Mouse (Mus musculus): Measurements from ENCODE around the gene Agpat2. TPM values are rescaled to one million over a fixed set of nuclear protein-coding genes. Genes with fewer than 3 reads are reported as not detected.
A peak's percentile ranks its signal among the peaks of the same experiment; 100 is the strongest.

Gene Agpat2
- total and polyA plus RNA-seq, 3 experiments: 22.3 to 42.4 TPM; not detected in 1

DNA sequence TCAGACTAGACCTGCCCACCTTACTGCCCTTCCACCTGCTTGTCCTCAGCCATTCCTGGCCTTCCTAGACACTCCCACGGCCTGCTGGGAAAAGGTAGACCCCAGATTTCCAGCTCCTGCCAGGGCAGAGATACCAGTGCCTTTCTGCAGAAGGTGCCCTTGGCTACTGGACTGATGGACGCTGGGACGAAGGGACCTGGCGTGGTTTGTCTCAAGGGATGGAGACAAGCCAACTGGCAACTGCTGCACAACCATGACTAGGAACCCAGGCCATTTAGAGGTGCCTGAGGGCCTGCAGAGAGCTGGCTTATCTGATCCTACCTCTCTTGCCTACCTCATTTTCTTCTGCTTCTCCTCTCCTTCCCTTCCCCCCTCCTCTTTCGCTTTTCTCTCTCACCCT, 10.7 kb upstream of the Agpat2 start:
- Histone ChIP-seq H3K4me3 (ENCODE audit: control insufficient read depth in 1 of 2, insufficient read depth in 1 of 2, low read depth in 2 of 2, low read length in 2 of 2) (no peak overlapping the region), H3K9ac (ENCODE audit: control insufficient read depth, low read depth, low read length, poor library complexity, severe bottlenecking) (no peak overlapping the region), H3K27ac (ENCODE audit: control insufficient read depth, low read depth, low read length) (no peak overlapping the region), H3K9me3 (replicated peaks; ENCODE audit: insufficient read depth, low read length) (no peaks in the 10 kb centered on the region), H3K4me1 (ENCODE audit: control insufficient read depth in 1 of 2, insufficient read depth in 2 of 2, low read length in 2 of 2) (no peaks in the 10 kb centered on the region), H3K36me3 (ENCODE audit: control insufficient read depth in 1 of 2, insufficient read depth in 2 of 2, low read length in 2 of 2) (no peaks in the 10 kb centered on the region), H3K27me3 (ENCODE audit: control insufficient read depth in 1 of 2, insufficient read depth in 2 of 2, low read length in 2 of 2) (peaks cover 6% of the 10 kb centered on the region in 2 experiments), H3K79me2 (ENCODE audit: control insufficient read depth, insufficient read depth, low read length, poor library complexity) (no peaks in the 10 kb centered on the region)
- DNase-seq (ENCODE audit: low read depth, low spot score): no peak
- TF ChIP-seq NELFE (IDR thresholded peaks at IDR 0.05; ENCODE audit: low read depth, low read length): no peak
- TF ChIP-seq GATA1 (IDR thresholded peaks at IDR 0.05; ENCODE audit: low read depth, low read length): 0 out of 2 replicates have a peak, but pooled peaks have one; percentile 31

DNA sequence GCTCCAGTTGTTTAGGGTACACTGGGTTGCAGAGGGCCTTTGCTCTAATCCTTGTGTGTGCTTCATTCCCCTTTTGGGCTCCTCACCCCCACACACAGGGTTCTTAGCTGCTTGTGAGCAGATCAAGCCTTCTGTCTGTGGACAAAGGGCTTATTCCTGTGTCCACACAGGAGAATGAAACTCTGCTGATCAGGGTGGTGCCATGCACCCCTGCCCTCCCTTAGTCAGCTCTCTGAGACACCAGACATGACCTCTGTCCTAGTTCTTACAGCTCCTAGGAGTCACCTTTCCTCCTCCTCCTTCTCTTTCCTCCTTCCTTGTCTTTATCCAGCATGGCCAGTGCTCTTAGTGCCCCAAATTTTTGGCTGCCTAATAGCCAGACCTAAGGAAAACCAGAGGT, 7.7 kb upstream of the Agpat2 start:
- peaks cover 4 to 14% of the 10 kb centered on the region in 2 experiments for H3K27me3 ChIP-seq (ENCODE audit: control insufficient read depth in 1 of 2, insufficient read depth in 2 of 2, low read length in 2 of 2)
- no peak for DNase-seq (ENCODE audit: low read depth, low spot score)
- no peak overlapping the region for H3K9ac ChIP-seq (ENCODE audit: control insufficient read depth, low read depth, low read length, poor library complexity, severe bottlenecking)
- no peaks in the 10 kb centered on the region for H3K79me2 ChIP-seq (ENCODE audit: control insufficient read depth, insufficient read depth, low read length, poor library complexity)
- H3K4me1 ChIP-seq (ENCODE audit: control insufficient read depth in 1 of 2, insufficient read depth in 2 of 2, low read length in 2 of 2): no peaks in the 10 kb centered on the region
- no peaks in the 10 kb centered on the region for H3K36me3 ChIP-seq (ENCODE audit: control insufficient read depth in 1 of 2, insufficient read depth in 2 of 2, low read length in 2 of 2)
- H3K9me3 ChIP-seq (replicated peaks; ENCODE audit: insufficient read depth, low read length): no peaks in the 10 kb centered on the region
- TF ChIP-seq CHD2 (IDR thresholded peaks at IDR 0.05; ENCODE audit: low read length): no peak
- no peak for TF ChIP-seq ZKSCAN1 (IDR thresholded peaks at IDR 0.05; ENCODE audit: low read depth, low read length)
- TF ChIP-seq KAT2A (conservative IDR thresholded peaks at IDR 0.05; ENCODE audit: low read depth, low read length): no peak
- no peak for TF ChIP-seq CTCF (IDR thresholded peaks at IDR 0.05 in 2 of 3, conservative IDR thresholded peaks at IDR 0.05 in 1 of 3; ENCODE audit: control insufficient read depth in 1 of 3, insufficient read depth in 1 of 3, low read depth in 2 of 3, low read length in 3 of 3, poor library complexity in 1 of 3, severe bottlenecking in 1 of 3)
- TF ChIP-seq HCFC1 (IDR thresholded peaks at IDR 0.05; ENCODE audit: low read depth, low read length): no peak
- no peak for TF ChIP-seq SIN3A (IDR thresholded peaks at IDR 0.05; ENCODE audit: low read length)
- H3K4me3 ChIP-seq (ENCODE audit: control insufficient read depth in 1 of 2, insufficient read depth in 1 of 2, low read depth in 2 of 2, low read length in 2 of 2): no peak overlapping the region
- H3K27ac ChIP-seq (ENCODE audit: control insufficient read depth, low read depth, low read length): no peak overlapping the region

DNA sequence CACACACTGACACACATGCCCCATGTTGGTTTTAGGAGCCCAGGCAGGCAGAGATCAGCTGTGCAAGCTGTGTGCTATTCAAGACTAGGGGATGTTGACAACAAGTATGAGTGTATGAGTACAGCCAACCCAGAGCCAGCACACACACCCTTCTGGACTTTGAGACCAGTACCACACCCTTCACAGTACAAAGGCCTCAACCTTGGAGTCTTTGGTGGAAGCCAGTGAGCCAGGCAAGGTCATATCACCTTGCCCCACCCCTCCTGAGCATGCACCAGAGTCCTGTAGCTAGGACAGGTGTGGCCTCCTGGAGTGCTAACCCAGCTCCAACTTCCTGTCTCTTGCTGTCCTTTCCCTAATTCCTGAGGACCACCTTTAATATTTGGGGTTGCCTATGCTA, 6.8 kb upstream of the Agpat2 start:
- Histone ChIP-seq H3K27me3 (ENCODE audit: control insufficient read depth in 1 of 2, insufficient read depth in 2 of 2, low read length in 2 of 2) (peaks cover 4 to 15% of the 10 kb centered on the region in 2 experiments), H3K36me3 (ENCODE audit: control insufficient read depth in 1 of 2, insufficient read depth in 2 of 2, low read length in 2 of 2) (no peaks in the 10 kb centered on the region), H3K79me2 (ENCODE audit: control insufficient read depth, insufficient read depth, low read length, poor library complexity) (no peaks in the 10 kb centered on the region), H3K9me3 (replicated peaks; ENCODE audit: insufficient read depth, low read length) (no peaks in the 10 kb centered on the region), H3K27ac (ENCODE audit: control insufficient read depth, low read depth, low read length) (no peak overlapping the region), H3K4me3 (ENCODE audit: control insufficient read depth in 1 of 2, insufficient read depth in 1 of 2, low read depth in 2 of 2, low read length in 2 of 2) (no peak overlapping the region), H3K9ac (ENCODE audit: control insufficient read depth, low read depth, low read length, poor library complexity, severe bottlenecking) (no peak overlapping the region), H3K4me1 (ENCODE audit: control insufficient read depth in 1 of 2, insufficient read depth in 2 of 2, low read length in 2 of 2) (no peaks in the 10 kb centered on the region)
- DNase-seq (ENCODE audit: low read depth, low spot score): no peak
- no peak for TF ChIP-seq GATA1 (IDR thresholded peaks at IDR 0.05; ENCODE audit: low read depth, low read length)
- no peak for TF ChIP-seq MAZ (IDR thresholded peaks at IDR 0.05; ENCODE audit: low read depth, low read length)
- no peak for TF ChIP-seq MXI1 (IDR thresholded peaks at IDR 0.05; ENCODE audit: low read depth, low read length)
- no peak for TF ChIP-seq E2F4 (IDR thresholded peaks at IDR 0.05; ENCODE audit: borderline replicate concordance, low read depth, low read length)
- no peak for TF ChIP-seq ZNF384 (IDR thresholded peaks at IDR 0.05; ENCODE audit: low read depth, low read length)
- no peak for TF ChIP-seq RAD21 (IDR thresholded peaks at IDR 0.05; ENCODE audit: low read depth, low read length)
- TF ChIP-seq RCOR1 (IDR thresholded peaks at IDR 0.05; ENCODE audit: low read depth, low read length): no peak
- TF ChIP-seq TBP (IDR thresholded peaks at IDR 0.05; ENCODE audit: low read depth, low read length): no peak
- no peak for TF ChIP-seq SMC3 (IDR thresholded peaks at IDR 0.05; ENCODE audit: low read depth, low read length)
- TF ChIP-seq MYB (IDR thresholded peaks at IDR 0.05; ENCODE audit: low read depth, low read length): no peak
- no peak for TF ChIP-seq CTCF (IDR thresholded peaks at IDR 0.05 in 2 of 3, conservative IDR thresholded peaks at IDR 0.05 in 1 of 3; ENCODE audit: control insufficient read depth in 1 of 3, insufficient read depth in 1 of 3, low read depth in 2 of 3, low read length in 3 of 3, poor library complexity in 1 of 3, severe bottlenecking in 1 of 3)

All from MEL (cell line).